ENCODE assay signal across 34 mouse cellular contexts in the genomic region with DNA sequence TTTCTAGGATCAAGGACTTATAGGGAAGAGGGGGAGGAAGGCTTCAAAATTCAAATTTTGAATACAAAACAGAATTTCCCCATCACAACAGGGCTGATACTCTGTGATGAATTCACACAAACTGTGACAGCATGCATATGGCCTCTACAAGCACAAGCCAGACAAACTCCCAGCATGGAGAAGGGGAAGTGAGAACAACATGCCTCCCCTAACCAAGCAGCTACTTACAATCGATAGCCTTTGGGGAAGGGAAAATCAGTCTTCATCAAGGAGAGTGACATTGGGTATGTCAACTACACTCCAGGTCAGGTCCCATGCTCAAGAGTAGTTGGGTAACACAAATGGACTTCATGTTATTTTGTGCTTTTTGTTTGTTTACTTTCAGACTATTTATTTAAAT.
"Had no signal": no experiment of that assay in that cellular context is flagged by ENCODE, and none has a peak within 500 bp of the region (broad histone marks: within the 10 kb centered on the region; RNA-seq: fewer than 3 reads in every experiment).

No protein-coding gene starts in this region.

- H3K27me3 ChIP-seq: heart, embryonic 12.5 days; heart, embryonic 13.5 days; heart, embryonic 15.5 days; hindbrain, embryonic 12.5 days; hindbrain, embryonic 13.5 days; hindbrain, embryonic 15.5 days; intestine, embryonic 15.5 days; kidney, embryonic 15.5 days had no signal

- H3K36me3 ChIP-seq: heart, embryonic 12.5 days; heart, embryonic 13.5 days; heart, embryonic 15.5 days; hindbrain, embryonic 10.5 days; hindbrain, embryonic 12.5 days; hindbrain, embryonic 13.5 days; hindbrain, embryonic 15.5 days; intestine, embryonic 15.5 days; kidney, embryonic 15.5 days had no signal

- H3K4me3 ChIP-seq: heart, embryonic 12.5 days; heart, embryonic 13.5 days; heart, embryonic 15.5 days; hindbrain, embryonic 10.5 days; hindbrain, embryonic 12.5 days; hindbrain, embryonic 13.5 days; hindbrain, embryonic 15.5 days; intestine, embryonic 15.5 days; kidney, embryonic 15.5 days; layer of hippocampus, adult 2 months; left cerebral cortex, adult 2 months had no signal

- DNase-seq: heart, postnatal 10 days; heart, postnatal 14 days; heart, postnatal 36 days; heart, postnatal 4 days; kidney, adult 11 months; kidney, adult 18-20 months; kidney, adult 2 months; kidney, adult 8-10 months; kidney, adult 9 months; kidney, postnatal 10 days; kidney, postnatal 14 days; kidney, postnatal 25 days; kidney, postnatal 36 days; kidney, postnatal 4 days; layer of hippocampus, adult 9-11 months; layer of hippocampus, postnatal 36 days had no signal

- H3K27ac ChIP-seq: heart, embryonic 13.5 days; heart, embryonic 15.5 days; hindbrain, embryonic 10.5 days; hindbrain, embryonic 12.5 days; hindbrain, embryonic 13.5 days; hindbrain, embryonic 14.5 days; hindbrain, embryonic 15.5 days; hindbrain, postnatal 0 days; intestine, embryonic 15.5 days; kidney, embryonic 15.5 days; kidney, postnatal 0 days; layer of hippocampus, adult 2 months; left cerebral cortex, adult 2 months had no signal

- ATAC-seq: hindbrain, embryonic 16.5 days; hindbrain, postnatal 0 days; inflammation-experienced regulatory T-cells, adult 6 months; intestine, embryonic 15.5 days; intestine, embryonic 16.5 days; intestine, postnatal 0 days had no signal

- H3K9me3 ChIP-seq: heart, embryonic 12.5 days; heart, embryonic 13.5 days; heart, embryonic 15.5 days; hindbrain, embryonic 10.5 days; hindbrain, embryonic 12.5 days; hindbrain, embryonic 13.5 days; hindbrain, embryonic 15.5 days; intestine, embryonic 15.5 days; kidney, embryonic 15.5 days had no signal

- H3K4me1 ChIP-seq: heart, embryonic 12.5 days; heart, embryonic 15.5 days; hindbrain, embryonic 10.5 days; hindbrain, embryonic 12.5 days; hindbrain, embryonic 13.5 days; hindbrain, embryonic 15.5 days; kidney, embryonic 15.5 days had no signal
